In genomic region chr2:70414386-70414785, GRCm38 (mm10) we compare ENCODE assay signal across 23 mouse cellular contexts.
"Had no signal": no experiment of that assay in that cellular context is flagged by ENCODE, and none has a peak within 500 bp of the region (broad histone marks: within the 10 kb centered on the region; RNA-seq: fewer than 3 reads in every experiment).

No protein-coding gene starts in this region.

- H3K4me1 ChIP-seq: heart, embryonic 13.5 days; heart, embryonic 15.5 days; hindbrain, embryonic 13.5 days; limb, embryonic 15.5 days had no signal

- ATAC-seq: forebrain, postnatal 0 days; hindbrain, postnatal 0 days; intestine, embryonic 16.5 days had no signal

- H3K27ac ChIP-seq: heart, adult 2 months; heart, embryonic 13.5 days; heart, embryonic 15.5 days; hindbrain, embryonic 13.5 days; hindbrain, embryonic 15.5 days; hindbrain, postnatal 0 days; kidney, embryonic 15.5 days; kidney, postnatal 0 days; limb, embryonic 13.5 days; limb, embryonic 15.5 days had no signal

- H3K4me3 ChIP-seq: heart, adult 2 months; heart, embryonic 13.5 days; heart, embryonic 15.5 days; hindbrain, embryonic 13.5 days; hindbrain, embryonic 15.5 days; kidney, embryonic 15.5 days; limb, embryonic 13.5 days; limb, embryonic 15.5 days had no signal

- DNase-seq: forebrain, postnatal 0 days; gastrocnemius, postnatal 14 days; gastrocnemius, postnatal 36 days; heart, adult 2 months; heart, postnatal 14 days; kidney, adult 11 months; kidney, adult 2 months; kidney, adult 9 months; kidney, postnatal 14 days; kidney, postnatal 36 days; layer of hippocampus, adult 9-11 months; layer of hippocampus, postnatal 36 days; left cerebral cortex, postnatal 4 days had no signal

- H3K9me3 ChIP-seq: heart, embryonic 13.5 days; heart, embryonic 15.5 days; hindbrain, embryonic 13.5 days; hindbrain, embryonic 15.5 days; kidney, embryonic 15.5 days; limb, embryonic 13.5 days; limb, embryonic 15.5 days had no signal

- H3K36me3 ChIP-seq: heart, embryonic 13.5 days; heart, embryonic 15.5 days; hindbrain, embryonic 13.5 days; hindbrain, embryonic 15.5 days; kidney, embryonic 15.5 days; limb, embryonic 13.5 days; limb, embryonic 15.5 days had no signal

- H3K27me3 ChIP-seq: heart, embryonic 13.5 days; heart, embryonic 15.5 days; hindbrain, embryonic 13.5 days; hindbrain, embryonic 15.5 days; kidney, embryonic 15.5 days; limb, embryonic 13.5 days; limb, embryonic 15.5 days had no signal

- H3K9ac ChIP-seq: forebrain, postnatal 0 days; heart, embryonic 13.5 days; heart, embryonic 15.5 days; hindbrain, embryonic 13.5 days; hindbrain, embryonic 15.5 days; kidney, embryonic 15.5 days; limb, embryonic 13.5 days; limb, embryonic 15.5 days had no signal

- H3K4me2 ChIP-seq: heart, embryonic 13.5 days; heart, embryonic 15.5 days; hindbrain, embryonic 13.5 days; hindbrain, embryonic 15.5 days; kidney, embryonic 15.5 days; limb, embryonic 13.5 days; limb, embryonic 15.5 days had no signal
